Mouse (Mus musculus) ovary, postnatal 10 days (tissue): ENCODE measurements around the gene Ybx2.
"Not testable (repeated sequence)": the region's sequence is repeated elsewhere in the genome, so short reads cannot be mapped to it uniquely, and the experiment has no call there.

Experiments used
- DNase-seq: peaks from one replicate; pipeline ENCODE4 v3.0.0; 2022; ENCODE audit warnings: low spot score

Gene Ybx2

GRCm38 (mm10) chr11:69934681-69935080, 915 bp upstream of the Ybx2 start:
- DNase-seq: no peak

- no peak for DNase-seq
Measured at GRCm38 (mm10) chr11:69936156-69936555, 560 bp downstream of the Ybx2 start.

- DNase-seq: no peak
Measured at GRCm38 (mm10) chr11:69936714-69937347, 1.2 kb downstream of the Ybx2 start.

DNA sequence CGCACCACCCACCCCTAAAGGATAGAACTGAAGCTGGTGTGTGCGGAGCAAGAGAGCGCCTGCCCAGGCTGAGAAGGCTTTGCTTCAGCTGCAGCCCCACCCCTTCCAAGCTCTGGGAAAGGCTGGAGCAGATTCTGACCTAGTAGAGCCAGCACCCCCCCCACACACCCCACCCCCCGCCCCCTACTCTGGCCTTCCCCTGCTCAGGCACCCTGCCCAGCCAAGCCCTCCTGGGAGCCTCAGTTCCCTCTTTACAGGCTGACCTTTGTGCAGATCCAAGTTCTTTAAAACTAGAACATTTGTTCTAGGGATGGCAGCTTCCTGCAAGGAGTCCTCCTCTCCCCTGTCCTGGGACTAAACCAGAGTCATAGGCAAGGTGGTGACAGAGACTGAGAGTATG, 1.8 kb downstream of the Ybx2 start:
- DNase-seq: no peak

- no peak for DNase-seq
Measured at GRCm38 (mm10) chr11:69937834-69938233, 2.2 kb downstream of the Ybx2 start.

- DNase-seq: no peak
Measured at GRCm38 (mm10) chr11:69938401-69938979, 2.9 kb downstream of the Ybx2 start.

DNA sequence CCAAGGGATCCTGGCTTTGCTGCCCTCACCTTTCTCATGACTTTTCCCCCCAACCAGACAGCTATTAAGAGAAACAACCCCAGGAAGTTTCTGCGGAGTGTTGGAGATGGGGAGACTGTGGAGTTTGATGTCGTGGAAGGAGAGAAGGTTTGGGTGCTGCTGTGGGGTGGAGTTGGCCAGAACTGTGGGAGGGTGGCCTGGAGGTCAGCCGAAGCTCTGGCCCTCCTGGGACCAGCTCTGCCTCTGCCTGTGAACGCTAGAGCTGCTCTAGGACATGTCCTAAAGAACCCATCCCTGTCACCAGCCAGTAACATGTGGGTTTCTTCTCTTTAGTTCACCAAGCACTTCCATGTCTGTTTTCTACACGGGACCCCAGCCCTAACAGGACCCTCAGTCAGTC, 3.6 kb downstream of the Ybx2 start:
- DNase-seq: no peak

DNA sequence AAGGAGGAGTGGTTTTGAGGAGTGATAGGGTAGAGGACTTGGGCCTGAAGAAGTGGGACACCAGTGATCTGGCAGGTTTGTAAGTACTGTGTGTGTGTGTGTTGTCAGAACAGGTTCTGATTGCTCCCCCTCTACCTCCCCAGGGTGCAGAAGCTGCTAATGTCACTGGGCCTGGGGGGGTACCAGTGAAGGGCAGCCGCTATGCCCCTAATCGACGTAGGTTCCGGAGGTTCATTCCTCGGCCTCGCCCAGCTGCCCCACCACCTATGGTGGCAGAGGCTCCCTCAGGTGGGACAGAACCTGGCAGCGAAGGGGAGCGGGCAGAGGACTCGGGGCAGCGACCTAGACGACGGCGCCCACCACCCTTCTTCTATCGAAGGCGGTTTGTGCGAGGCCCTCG, 4.1 kb downstream of the Ybx2 start:
- DNase-seq: no peak

- DNase-seq: no peak
Measured at GRCm38 (mm10) chr11:69940962-69941361, 5.4 kb downstream of the Ybx2 start.

DNA sequence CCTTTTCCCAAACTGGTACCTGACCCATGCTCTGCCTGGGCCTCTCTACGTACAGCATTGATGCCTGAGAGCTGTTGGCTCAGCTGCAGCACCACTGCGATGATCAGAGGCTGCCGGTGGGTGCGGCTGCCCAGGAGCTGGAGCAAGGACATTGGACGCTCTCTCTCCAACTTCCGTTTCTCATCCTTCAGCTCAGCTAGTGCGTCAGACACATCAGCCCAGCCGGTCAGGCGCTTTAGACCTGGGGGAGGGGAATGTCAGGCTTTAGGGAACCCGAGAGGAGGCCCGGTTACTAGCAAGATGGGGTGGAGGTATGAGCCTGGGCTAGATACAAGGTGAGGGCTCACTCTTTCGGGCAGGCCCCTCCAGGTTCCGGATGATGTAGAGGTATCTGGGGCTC, 9.6 kb downstream of the Ybx2 start:
- DNase-seq: no peak

DNA sequence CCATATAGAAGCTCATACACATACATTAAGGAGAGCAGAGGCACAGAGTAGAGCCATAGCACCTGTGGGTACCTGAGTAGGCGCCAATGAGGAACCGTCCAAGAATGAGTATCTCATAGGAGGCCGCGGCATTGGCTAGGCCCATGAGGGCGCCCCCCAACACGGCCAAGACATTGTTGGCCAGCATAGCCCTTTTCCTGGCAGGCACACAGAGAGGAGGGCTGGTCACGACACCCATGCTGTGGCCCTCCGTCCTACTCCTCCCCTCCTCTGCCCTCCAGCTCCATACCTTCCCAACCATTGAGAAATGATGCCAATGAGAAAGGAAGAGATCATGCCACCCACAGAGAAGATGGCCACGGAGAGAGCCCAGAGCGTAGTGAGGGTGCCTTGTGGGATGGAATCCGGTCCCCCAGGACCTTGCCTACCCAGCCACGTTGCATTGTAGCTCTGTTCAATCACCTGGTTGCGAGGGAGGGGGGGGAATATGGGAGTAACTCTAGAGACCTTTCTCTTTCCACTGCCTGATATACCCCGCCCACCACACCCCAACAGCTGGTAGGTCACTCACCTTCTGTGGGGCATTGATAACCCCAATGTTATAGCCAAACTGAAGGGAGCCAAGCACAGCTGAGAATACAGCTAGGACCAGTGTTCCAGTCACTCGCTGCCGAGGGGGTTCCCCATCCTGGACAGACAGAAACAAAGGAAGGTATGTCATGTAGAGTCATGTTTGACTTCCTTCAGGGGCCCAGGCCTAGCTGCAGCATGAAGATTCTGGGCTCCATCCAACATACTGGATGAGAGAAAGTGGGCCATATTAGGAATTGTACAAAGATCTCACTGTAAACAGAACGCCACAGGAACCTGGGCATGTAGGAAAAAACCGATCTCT, 10.6 kb downstream of the Ybx2 start:
- no peak for DNase-seq

DNA sequence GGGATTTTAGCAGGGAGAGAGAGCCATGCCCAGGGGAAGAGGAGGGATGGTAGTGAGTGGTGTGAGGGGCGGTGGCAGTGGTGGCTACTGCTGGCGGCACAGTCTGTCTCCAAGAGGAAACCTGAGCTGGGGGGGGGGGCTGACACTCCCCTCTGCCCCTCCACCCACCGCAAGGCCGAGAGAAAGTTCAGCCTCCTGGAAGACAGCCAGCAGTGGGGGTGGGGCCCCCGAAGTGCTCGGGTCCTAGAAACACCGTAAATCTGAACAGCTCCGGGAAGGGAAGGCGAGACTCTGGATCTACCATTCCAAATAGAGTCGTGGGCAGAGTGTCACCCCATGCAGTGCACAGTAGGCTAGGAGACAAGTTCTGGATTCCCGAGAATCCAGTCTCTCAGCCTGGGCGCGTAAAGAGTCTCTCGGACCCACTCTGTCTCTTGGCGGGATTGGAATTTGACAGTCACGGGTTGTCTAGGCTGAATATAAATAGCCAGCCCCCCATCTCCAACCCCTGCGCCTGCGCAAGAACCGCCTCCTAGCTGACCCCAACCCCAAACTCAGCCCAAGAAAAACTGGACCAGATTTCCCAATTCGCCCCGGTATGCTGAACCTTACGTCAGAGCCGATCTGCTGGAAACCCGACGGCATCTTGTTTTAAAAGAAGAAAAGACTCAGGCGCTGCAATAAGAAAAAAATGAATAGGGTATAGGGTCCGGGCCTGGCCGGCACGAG, 11.9 kb downstream of the Ybx2 start:
- no peak for DNase-seq

- peak; percentile 70 for DNase-seq
Measured at GRCm38 (mm10) chr11:69948066-69948762, 12.6 kb downstream of the Ybx2 start, which contains the start of gene Slc2a4. TSS of gene Slc2a4 (minus strand) at chr11:69948188.

- peak; percentile 72 for DNase-seq
Measured at GRCm38 (mm10) chr11:69948763-69949150, 13.2 kb downstream of the Ybx2 start.

- no peak for DNase-seq
Measured at GRCm38 (mm10) chr11:69950807-69951459, 15.3 kb downstream of the Ybx2 start.

GRCm38 (mm10) chr11:69952274-69952673, 16.7 kb downstream of the Ybx2 start:
- DNase-seq: no peak

DNA sequence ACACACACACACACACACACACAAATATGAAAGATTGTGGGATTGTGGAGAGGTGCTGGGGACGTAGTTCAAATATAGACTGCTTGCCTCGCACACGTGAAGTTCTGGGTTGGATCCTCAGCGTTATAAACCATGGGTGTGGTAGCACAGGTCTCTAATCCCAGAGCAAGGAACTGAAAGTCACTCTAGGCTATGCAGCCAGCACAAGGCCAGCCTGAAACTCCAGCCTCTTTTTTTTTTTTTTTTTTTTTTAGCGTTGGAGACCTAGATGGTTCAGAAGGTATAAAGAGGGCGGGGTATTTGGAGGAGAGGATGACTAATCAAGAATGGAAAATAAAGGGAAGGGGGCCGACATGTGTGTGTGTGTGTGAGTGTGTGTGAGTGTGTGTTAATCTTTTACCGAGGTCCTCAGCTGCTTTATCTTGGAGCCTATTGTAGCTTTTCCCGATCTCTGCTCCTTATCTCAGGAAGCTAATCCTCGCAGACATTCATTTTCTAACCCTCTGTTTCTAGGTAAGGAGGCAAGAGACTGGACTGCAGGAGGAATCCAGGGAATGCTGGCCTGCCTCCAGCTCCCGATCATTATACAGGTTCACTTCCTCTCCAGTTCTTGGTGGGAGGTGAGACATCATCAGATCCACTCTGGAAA, 17.8 kb downstream of the Ybx2 start:
- no peak for DNase-seq

GRCm38 (mm10) chr11:69955618-69956017, 20.0 kb downstream of the Ybx2 start:
- not testable (repeated sequence) for DNase-seq

- DNase-seq: no peak
Measured at GRCm38 (mm10) chr11:69956218-69956617, 20.6 kb downstream of the Ybx2 start.

DNA sequence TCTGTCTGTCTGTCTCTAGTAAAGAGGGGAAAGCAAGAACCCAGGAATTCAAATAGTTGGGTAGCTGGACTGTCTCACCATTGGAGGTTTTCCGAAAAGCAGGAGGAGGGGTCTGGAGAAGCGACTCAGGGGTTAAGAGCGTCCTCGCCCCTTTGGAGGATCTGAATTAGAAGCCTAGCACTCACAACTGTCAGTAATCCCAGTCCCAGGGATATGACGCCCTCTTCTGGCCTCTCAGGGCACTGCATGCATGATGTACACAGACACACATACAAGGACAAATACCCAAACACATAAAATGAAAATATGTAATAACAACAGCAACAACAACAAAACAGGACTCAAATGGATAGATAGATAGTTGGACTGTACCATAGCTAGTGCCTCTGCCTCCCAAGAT, 25.0 kb downstream of the Ybx2 start:
- DNase-seq: no peak

GRCm38 (mm10) chr11:69961841-69962240, 26.2 kb downstream of the Ybx2 start:
- no peak for DNase-seq
